Mouse (Mus musculus): ENCODE measurements at regions not wholly inside any gene's neighbourhood (a gene's known extent, or its start where the extent isn't known, plus 50 kb on each side); places are given as distances from the start of the nearest gene placed in this dataset.
"Not testable (repeated sequence)": the region's sequence is repeated elsewhere in the genome, so short reads cannot be mapped to it uniquely, and the experiment has no call there.

- ATAC-seq (replicated peaks; ENCODE audit: low FRiP score, low TSS enrichment, poor library complexity, severe bottlenecking) = no peak
Observed at GRCm38 (mm10) chr5:102123285-102123684, 53.6 kb upstream of the Wdfy3 start.

GRCm38 (mm10) chr5:102126737-102127136 lies 57.0 kb upstream of the Wdfy3 start:
- ATAC-seq (replicated peaks; ENCODE audit: low FRiP score, low TSS enrichment, poor library complexity, severe bottlenecking) = peak; percentile 67; the same call in 1 of the 2 replicates

GRCm38 (mm10) chr5:102147991-102148390 lies 78.3 kb upstream of the Wdfy3 start:
- no peak for ATAC-seq (replicated peaks; ENCODE audit: low FRiP score, low TSS enrichment, poor library complexity, severe bottlenecking)

- peak; percentile 88 for ATAC-seq (replicated peaks; ENCODE audit: low FRiP score, low TSS enrichment, poor library complexity, severe bottlenecking)
Observed at GRCm38 (mm10) chr5:102149481-102150129, 79.9 kb upstream of the Wdfy3 start.

- ATAC-seq (replicated peaks; ENCODE audit: low FRiP score, low TSS enrichment, poor library complexity, severe bottlenecking) = no peak
Observed at GRCm38 (mm10) chr5:102159621-102160020, 89.9 kb upstream of the Wdfy3 start.

- ATAC-seq (replicated peaks; ENCODE audit: low FRiP score, low TSS enrichment, poor library complexity, severe bottlenecking) = no peak
Observed at GRCm38 (mm10) chr5:102167981-102168380, 98.3 kb upstream of the Wdfy3 start.

- no peak for ATAC-seq (replicated peaks; ENCODE audit: low FRiP score, low TSS enrichment, poor library complexity, severe bottlenecking)
Observed at GRCm38 (mm10) chr5:102171808-102172207, 102.1 kb upstream of the Wdfy3 start.

GRCm38 (mm10) chr5:102180250-102180649 lies 110.5 kb upstream of the Wdfy3 start:
- ATAC-seq (replicated peaks; ENCODE audit: low FRiP score, low TSS enrichment, poor library complexity, severe bottlenecking) = no peak

GRCm38 (mm10) chr5:102188951-102189350 lies 119.2 kb upstream of the Wdfy3 start:
- not testable (repeated sequence) for ATAC-seq (replicated peaks; ENCODE audit: low FRiP score, low TSS enrichment, poor library complexity, severe bottlenecking)

GRCm38 (mm10) chr5:102206456-102206855 lies 136.7 kb upstream of the Wdfy3 start:
- ATAC-seq (replicated peaks; ENCODE audit: low FRiP score, low TSS enrichment, poor library complexity, severe bottlenecking) = no peak

- ATAC-seq (replicated peaks; ENCODE audit: low FRiP score, low TSS enrichment, poor library complexity, severe bottlenecking) = peak; percentile 77
Observed at GRCm38 (mm10) chr5:102206953-102207352, 137.2 kb upstream of the Wdfy3 start.

- no peak for ATAC-seq (replicated peaks; ENCODE audit: low FRiP score, low TSS enrichment, poor library complexity, severe bottlenecking)
Observed at GRCm38 (mm10) chr5:102213145-102213544, 143.4 kb upstream of the Wdfy3 start.

- ATAC-seq (replicated peaks; ENCODE audit: low FRiP score, low TSS enrichment, poor library complexity, severe bottlenecking) = no peak
Observed at GRCm38 (mm10) chr5:102227131-102227530, 157.4 kb upstream of the Wdfy3 start.

GRCm38 (mm10) chr5:102242614-102243013 lies 172.9 kb upstream of the Wdfy3 start:
- ATAC-seq (replicated peaks; ENCODE audit: low FRiP score, low TSS enrichment, poor library complexity, severe bottlenecking) = no peak

GRCm38 (mm10) chr5:102244706-102245105 lies 175.0 kb upstream of the Wdfy3 start:
- ATAC-seq (replicated peaks; ENCODE audit: low FRiP score, low TSS enrichment, poor library complexity, severe bottlenecking) = no peak

- ATAC-seq (replicated peaks; ENCODE audit: low FRiP score, low TSS enrichment, poor library complexity, severe bottlenecking) = no peak
Observed at GRCm38 (mm10) chr5:102248747-102249146, 179.0 kb upstream of the Wdfy3 start.

- no peak for ATAC-seq (replicated peaks; ENCODE audit: low FRiP score, low TSS enrichment, poor library complexity, severe bottlenecking)
Observed at GRCm38 (mm10) chr5:102251076-102251475, 181.4 kb upstream of the Wdfy3 start.

- ATAC-seq (replicated peaks; ENCODE audit: low FRiP score, low TSS enrichment, poor library complexity, severe bottlenecking) = no peak
Observed at GRCm38 (mm10) chr5:102253786-102254185, 184.1 kb upstream of the Wdfy3 start.

- ATAC-seq (replicated peaks; ENCODE audit: low FRiP score, low TSS enrichment, poor library complexity, severe bottlenecking) = no peak
Observed at GRCm38 (mm10) chr5:102257104-102257503, 187.4 kb upstream of the Wdfy3 start.

- ATAC-seq (replicated peaks; ENCODE audit: low FRiP score, low TSS enrichment, poor library complexity, severe bottlenecking) = no peak
Observed at GRCm38 (mm10) chr5:102261621-102262020, 191.9 kb upstream of the Wdfy3 start.

GRCm38 (mm10) chr5:102266451-102266850 lies 196.7 kb upstream of the Wdfy3 start:
- no peak for ATAC-seq (replicated peaks; ENCODE audit: low FRiP score, low TSS enrichment, poor library complexity, severe bottlenecking)

GRCm38 (mm10) chr5:102267150-102267549 lies 197.4 kb upstream of the Wdfy3 start:
- no peak for ATAC-seq (replicated peaks; ENCODE audit: low FRiP score, low TSS enrichment, poor library complexity, severe bottlenecking)

Data from megakaryocyte-erythroid progenitor cell, adult 5-6 weeks (primary cell).